Mouse (Mus musculus) olfactory bulb, adult 2 months (tissue): ENCODE results near the gene Slc12a8.

Source experiments
- CTCF ChIP-seq: fragments of 200-500 bp; IDR thresholded peaks from 2 replicates; pipeline ENCODE4 v1.5.1; 2012; ENCODE audit warnings: low read depth, mild to moderate bottlenecking, low read length, moderate library complexity; ENCODE audit not compliant: insufficient read depth
- POLR2A ChIP-seq: fragments of 200-500 bp; IDR thresholded peaks from 2 replicates; pipeline ENCODE4 v1.6.1; 2012; ENCODE audit warnings: mild to moderate bottlenecking, low read depth, low read length, moderate library complexity; ENCODE audit not compliant: insufficient read depth

DNA sequence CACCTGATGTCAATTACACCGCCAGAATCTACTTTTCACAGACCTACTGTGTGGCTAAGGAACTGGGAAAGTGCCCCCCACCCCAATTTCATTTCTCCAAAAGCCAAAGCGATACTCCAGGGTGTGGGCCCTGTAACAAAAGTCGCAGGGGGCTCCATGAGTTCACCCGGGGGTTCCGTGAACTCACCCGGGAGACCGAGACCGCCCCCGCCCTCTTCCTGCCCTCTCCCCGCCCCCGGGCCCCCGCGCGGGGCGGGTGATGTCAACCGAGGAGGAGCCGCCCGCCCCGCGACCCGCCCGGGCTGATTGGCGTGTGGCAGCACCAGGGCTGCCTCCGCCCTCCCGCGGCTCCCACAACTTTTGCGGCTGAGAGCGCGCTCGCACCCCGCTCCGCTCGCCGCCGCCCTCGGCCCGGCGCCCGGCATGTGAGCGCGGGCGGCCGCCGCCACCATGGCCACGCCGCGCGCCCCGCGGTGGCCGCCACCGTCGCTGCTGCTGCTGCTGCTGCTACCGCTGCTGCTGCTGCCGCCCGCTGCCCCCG is 167.1 kb downstream of the Slc12a8 start, which contains the start of gene Heg1:
- TF ChIP-seq CTCF (no peak), POLR2A (no peak)
